Mouse (Mus musculus) neural tube, embryonic 14.5 days (tissue): ENCODE data around the gene Plcxd2. TPM values are rescaled to one million over a fixed set of nuclear protein-coding genes. Genes with fewer than 3 reads are reported as not detected.

Source experiments
- ATAC-seq: fragments of 200-750 bp; cut with Nextera tagmentation; 2 replicates; pipeline ENCODE4 v1.8.0; 2017; ENCODE audit warnings: low read depth, mild to moderate bottlenecking, moderate TSS enrichment, moderate library complexity
- H3K27ac ChIP-seq: fragments of 300-500 bp; sonication (generic); 2 replicates; pipeline ENCODE4 v1.5.1; 2014; ENCODE audit warnings: low read depth, mild to moderate bottlenecking, control low read depth, low read length, moderate library complexity, mixed read lengths
- H3K27me3 ChIP-seq: fragments of 300-500 bp; sonication (generic); 2 replicates; pipeline ENCODE4 v1.6.1; 2014; ENCODE audit warnings: low read length; ENCODE audit not compliant: control insufficient read depth, insufficient read depth
- H3K36me3 ChIP-seq: fragments of 300-500 bp; sonication (generic); 2 replicates; pipeline ENCODE4 v1.6.1; 2014; ENCODE audit warnings: low read length, mixed read lengths; ENCODE audit not compliant: control insufficient read depth, insufficient read depth
- H3K4me1 ChIP-seq: fragments of 300-500 bp; sonication (generic); 2 replicates; pipeline ENCODE4 v1.6.1; 2014; ENCODE audit warnings: low read length; ENCODE audit not compliant: control insufficient read depth, insufficient read depth
- H3K4me2 ChIP-seq: fragments of 300-500 bp; sonication (generic); 2 replicates; pipeline ENCODE4 v1.6.1; 2014; ENCODE audit warnings: mild to moderate bottlenecking, low read depth, low read length, control low read depth
- H3K4me3 ChIP-seq: fragments of 300-500 bp; sonication (generic); 2 replicates; pipeline ENCODE4 v1.5.1; 2014; ENCODE audit warnings: low read depth, low read length, control low read depth, mixed read lengths
- H3K9ac ChIP-seq: fragments of 300-500 bp; sonication (generic); replicated peaks from 2 replicates; pipeline ENCODE4 v1.6.1; 2014; ENCODE audit warnings: low read depth, mild to moderate bottlenecking, control low read depth, low read length, mixed read lengths
- H3K9me3 ChIP-seq: fragments of 300-500 bp; sonication (generic); 2 replicates; pipeline ENCODE4 v1.6.1; 2016; ENCODE audit warnings: low read length; ENCODE audit not compliant: control insufficient read depth
- WGBS: fragments of 180-500 bp; shearing (Covaris S2); extraction: QIAGEN DNeasy Blood & Tissue Kit; methylation state at CpG from one replicate; pipeline ENCODE4 v1.1.7; 2014; 5-methylcytosine and 5-hydroxymethylcytosine counted together
- polyA plus RNA-seq: library from polyadenylated mRNA; unstranded; fragments of >200 nt; fragmentation: Nextera tagmentation; extraction: Ambion mirVana; gene quantifications from 2 replicates; pipeline ENCODE4 v1.2.1, GENCODE M21; 2014

Plcxd2 gene
- polyA plus RNA-seq, 1 experiment from 2014 or later: 15.1 TPM

GRCm38 (mm10) chr16:45919572-45919971 lies 90.4 kb downstream of the Plcxd2 start:
- no peak overlapping the region for H3K27ac ChIP-seq
- no peaks in the 10 kb centered on the region for H3K9me3 ChIP-seq
- ATAC-seq: no peak
- no peaks in the 10 kb centered on the region for H3K27me3 ChIP-seq
- no peaks in the 10 kb centered on the region for H3K4me1 ChIP-seq
- no peak overlapping the region for H3K4me2 ChIP-seq
- WGBS: 78% methylated on average over 8 of the region's 8 CpGs
- H3K36me3 ChIP-seq: no peaks in the 10 kb centered on the region
- no peak overlapping the region for H3K9ac ChIP-seq
- H3K4me3 ChIP-seq: no peak overlapping the region

Other genes with a start within 250 kb of the Plcxd2 start
- 4.2 and 9.9 TPM in 2 replicates for gene Phldb2, start 56.6 kb downstream of the Plcxd2 start, polyA plus RNA-seq
- gene Cd96, start 110.0 kb upstream of the Plcxd2 start, polyA plus RNA-seq: 0.12 TPM in 1 of 2 replicates, not detected in the other
- 1.2 and 1.8 TPM in 2 replicates for gene Gm4737, start 144.9 kb upstream of the Plcxd2 start, polyA plus RNA-seq